Mouse (Mus musculus): ENCODE results near the gene Mafk. TPM values are rescaled to one million over a fixed set of nuclear protein-coding genes. Genes with fewer than 3 reads are reported as not detected.

The Mafk gene
- total RNA-seq, 2 experiments from 2014 or later = 12.1 to 18.5 TPM

DNA sequence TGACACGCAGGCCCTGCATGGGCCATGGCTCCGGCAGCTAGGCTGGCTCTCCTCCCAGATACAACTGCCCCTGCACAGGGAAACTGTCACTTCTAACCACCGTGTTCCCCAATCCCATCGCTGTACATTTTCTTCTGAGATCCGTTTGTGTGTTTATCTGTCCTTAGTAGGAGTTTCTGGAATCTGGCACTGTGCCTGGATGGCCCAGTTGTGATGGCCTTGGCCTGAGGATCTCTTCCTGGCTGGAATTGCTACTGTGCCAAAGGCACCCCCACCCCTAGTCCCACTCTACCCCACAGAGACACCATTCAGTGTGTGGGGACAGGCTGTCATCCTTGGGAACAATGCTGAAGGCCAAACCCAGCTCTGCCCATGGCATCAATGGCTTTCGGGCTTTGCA is 24.7 kb downstream of the Mafk start:
- no peak for ATAC-seq (replicated peaks; ENCODE audit: poor library complexity, severe bottlenecking)

DNA sequence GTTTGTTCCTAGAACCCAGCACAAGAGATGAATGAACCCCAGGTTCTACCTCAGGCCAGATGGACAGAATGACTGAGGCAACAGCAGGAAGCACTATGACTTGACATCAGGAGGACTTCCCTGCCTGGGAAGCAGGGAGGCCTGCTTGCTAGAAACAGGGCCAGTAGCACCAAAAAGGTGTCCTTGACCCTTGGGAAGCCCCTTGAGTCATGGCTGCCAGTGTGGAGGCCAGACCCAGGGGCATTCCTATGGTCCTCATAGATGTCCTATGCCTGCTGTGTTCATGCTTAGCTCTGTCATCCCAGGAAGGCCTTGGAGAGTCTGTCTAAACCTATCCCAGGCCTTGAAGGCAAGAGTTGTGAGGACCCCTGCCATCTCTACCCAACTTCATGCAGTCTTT is 25.1 kb downstream of the Mafk start:
- ATAC-seq (replicated peaks; ENCODE audit: poor library complexity, severe bottlenecking) = no peak

DNA sequence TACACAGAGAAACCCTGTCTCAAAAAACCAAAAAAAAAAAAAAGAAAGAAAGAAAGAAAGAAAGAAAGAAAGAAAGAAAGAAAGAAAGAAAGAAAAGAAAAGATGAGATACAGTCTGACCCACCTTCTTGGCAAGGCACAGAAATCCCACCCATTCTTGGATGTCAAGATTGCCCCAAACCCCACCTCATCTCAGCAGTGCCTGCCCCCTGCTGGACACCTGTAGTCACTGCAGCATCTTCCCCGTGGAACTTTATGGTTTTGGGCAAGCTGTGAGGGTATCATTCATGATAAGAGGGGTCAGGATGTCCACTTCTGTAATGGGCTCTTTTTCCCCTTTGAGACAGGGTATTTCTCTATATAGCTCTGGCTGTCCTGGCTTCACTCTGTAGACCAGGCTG is 26.0 kb downstream of the Mafk start:
- ATAC-seq (replicated peaks; ENCODE audit: poor library complexity, severe bottlenecking) = peak; percentile 60

DNA sequence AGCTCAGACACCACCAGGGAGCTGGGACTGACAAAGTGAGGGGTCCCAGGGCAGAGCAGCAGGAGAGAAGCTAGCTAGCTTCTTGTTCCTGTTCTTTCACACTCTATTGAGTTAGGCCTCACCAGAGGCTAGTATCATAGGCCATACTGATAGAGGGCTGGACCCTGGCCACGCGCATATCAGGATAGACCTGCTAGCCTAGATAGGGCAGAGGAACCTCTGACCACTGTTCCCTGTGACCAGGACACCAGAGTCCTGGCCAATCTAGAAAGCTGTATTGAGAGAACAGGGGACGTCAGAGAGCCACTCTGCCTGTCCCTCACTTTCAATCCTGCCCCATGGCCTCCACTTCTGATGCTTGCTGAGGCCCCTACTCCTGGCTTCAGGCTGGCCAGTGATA is 26.7 kb downstream of the Mafk start:
- ATAC-seq (replicated peaks; ENCODE audit: poor library complexity, severe bottlenecking) = no peak

DNA sequence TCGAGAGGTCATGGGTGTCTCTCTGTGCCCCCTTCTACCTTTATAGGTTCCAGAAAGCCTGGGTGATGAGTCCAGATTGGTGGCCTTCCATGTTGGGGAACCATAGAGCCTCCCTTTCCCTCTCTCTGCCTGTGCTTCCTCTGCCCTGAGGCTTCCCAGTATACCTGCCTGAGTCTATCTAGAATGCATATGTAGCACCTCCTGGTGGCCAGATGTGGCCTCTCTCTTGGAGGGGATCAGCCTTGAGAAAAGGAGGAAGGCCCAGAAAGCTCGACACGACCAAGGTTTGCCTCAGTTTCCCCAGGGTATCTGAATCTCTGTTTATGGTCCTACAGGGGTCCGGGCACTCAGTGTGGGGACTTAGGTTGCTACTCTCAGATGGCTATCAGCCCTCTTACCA is 27.5 kb downstream of the Mafk start:
- ATAC-seq (replicated peaks; ENCODE audit: poor library complexity, severe bottlenecking) = peak; percentile 41; the same call in 1 of the 2 replicates

DNA sequence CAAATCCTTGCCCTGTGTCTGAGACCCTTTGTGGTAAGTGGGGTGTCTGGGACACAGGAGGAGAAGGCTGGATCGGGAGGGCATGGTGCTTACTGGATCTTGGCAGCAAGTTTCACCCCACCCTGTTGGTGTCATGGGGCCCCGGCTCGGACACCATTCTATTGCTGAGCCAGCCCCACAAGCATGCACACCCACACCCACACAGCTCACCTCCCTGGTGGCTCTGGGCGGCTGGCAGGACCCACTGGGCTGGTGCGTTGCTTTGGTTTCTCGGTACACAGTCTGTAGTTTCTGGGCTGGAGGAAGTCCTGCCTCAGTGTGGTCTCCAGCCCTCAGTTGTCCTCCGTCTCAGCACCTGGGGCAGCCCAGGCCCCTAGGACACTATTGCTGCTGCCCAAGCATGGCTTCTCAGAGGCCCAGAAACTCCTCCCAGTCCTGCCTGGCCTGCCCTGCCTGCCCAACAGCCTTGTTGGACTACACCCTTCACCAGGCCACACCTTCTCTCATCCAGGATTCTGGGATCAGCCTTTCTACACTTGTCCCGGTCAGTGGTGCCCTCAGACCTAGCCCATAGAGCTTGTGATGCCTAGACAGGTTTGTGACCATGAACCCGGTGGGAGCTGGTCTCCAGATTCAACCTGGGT is 28.3 kb downstream of the Mafk start, which contains the start of gene Tmem184a:
Tmem184a (minus strand) TSS at position 380 of the 644 bp plus-strand sequence.
- ATAC-seq (replicated peaks; ENCODE audit: poor library complexity, severe bottlenecking) = no peak

DNA sequence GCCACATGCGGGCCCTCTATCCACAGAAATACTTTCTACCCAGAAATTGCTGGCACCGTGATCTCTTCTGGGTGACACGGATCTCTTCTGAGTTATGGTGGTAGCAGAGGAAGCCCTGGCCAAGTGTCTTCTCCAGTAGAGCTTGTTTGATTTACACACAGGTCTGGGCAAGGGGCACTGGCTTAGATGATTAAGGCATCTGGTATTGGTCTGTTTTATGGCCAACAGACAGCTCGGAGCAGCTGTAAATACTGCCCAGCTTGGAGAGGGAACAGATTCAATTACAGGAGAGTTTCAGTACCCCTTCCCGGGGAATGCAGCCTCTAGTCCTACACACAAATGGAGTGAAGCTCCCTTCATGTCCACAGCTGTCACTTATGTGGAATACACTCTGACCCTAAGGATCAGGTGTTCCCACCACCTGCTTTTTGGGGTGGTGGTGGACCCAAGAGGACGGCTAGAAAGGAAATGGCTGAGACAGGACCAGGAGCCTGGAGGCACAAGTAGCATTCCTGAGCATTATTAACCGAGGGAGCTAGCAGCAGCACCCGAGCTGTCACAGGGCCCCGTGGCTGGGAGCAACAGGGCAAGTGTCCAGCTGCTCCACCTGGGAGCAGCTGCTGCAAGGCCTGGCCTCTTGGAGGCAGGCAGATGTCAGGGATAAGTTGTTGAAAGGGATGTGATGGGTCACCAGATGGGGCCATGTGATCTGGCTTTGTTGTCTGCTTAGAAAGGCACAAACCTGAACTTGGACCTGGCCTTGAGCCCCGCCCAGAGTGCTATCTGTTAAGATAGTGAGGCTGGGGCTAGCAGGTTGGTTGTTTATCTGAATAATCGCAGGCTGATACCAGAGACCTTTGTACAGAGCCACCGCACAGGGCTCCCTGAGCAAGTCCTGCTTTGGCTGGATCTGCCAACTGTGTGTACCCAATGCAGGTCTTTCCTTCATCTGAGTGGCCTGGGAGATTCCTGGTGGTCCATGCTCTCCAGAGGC is 30.4 kb downstream of the Mafk start:
- ATAC-seq (replicated peaks; ENCODE audit: poor library complexity, severe bottlenecking) = no peak

DNA sequence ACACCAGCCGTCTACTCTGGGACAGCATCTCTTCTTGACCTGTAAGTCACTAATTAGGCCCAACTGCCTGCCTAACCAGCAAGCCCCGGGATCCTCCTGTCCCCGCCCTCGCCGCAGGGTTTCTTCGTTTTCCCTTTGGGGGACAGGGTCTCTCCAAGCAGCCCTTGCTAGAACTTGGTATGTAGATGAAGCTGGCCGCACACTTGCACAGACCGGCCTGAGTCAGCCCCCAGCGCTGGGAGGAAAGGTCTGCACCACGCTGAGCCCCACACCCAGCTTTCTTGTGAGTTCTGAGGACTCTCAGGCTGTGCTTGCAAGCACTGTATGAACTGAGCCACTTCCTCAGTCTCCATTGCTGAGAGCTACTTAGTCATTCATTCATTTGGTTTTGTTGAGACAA is 33.2 kb downstream of the Mafk start:
- no peak for ATAC-seq (replicated peaks; ENCODE audit: poor library complexity, severe bottlenecking)

DNA sequence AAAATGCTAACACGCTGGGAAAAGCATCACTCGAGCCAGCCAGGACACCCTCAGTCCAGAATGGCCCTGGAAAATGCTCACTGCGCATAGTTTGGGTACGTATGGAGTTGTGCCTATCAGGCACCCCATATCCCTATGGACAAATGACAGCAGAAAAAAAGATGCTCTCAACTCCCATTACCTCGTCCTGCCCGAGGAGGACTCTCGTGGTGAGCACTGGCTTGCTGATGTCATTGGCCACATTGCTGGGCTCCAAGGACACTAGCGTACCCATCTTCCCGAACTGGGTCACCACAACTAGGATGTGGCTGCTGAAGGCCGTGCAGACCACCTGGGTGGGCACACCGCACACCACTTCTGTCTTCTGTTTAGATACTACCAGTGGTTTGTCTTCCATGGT is 34.6 kb downstream of the Mafk start:
- no peak for ATAC-seq (replicated peaks; ENCODE audit: poor library complexity, severe bottlenecking)

DNA sequence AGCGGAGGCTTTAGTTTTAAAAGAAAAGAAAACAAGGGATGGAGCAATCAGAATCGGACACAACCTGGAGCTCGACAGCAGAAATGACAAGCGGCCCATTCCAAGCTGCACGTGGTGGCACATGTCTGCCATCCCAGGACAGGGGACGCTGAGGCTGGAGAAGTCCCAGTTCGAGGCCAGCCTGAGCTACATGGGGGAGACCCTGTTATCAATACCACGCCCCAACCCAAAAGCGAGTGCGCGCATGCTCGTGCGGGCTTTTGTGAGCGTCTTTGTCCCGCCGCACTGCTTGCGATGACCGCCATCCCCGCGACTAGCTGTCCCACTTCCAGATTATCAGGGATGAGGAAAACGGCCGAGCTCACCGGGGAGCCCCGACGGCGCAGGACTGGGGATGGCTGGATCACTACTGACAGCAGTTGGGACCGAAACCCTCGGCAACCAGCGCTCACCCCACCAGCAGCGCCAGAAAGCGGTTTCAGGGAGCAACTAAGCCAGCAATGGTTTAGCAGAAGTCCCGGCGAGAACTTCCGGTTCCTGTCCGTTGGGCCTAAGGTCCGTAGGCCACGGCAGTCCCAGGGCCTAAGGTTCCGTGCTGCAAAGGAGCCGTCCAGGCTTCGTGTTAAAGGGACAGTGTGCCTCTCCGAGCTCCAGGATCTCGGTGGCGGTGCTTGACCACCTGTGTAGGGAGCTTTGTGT is 35.2 kb downstream of the Mafk start, which contains the start of the genes Gm26938 and Psmg3:
Gm26938 (minus strand) TSS at position 51 of the 699 bp plus-strand sequence.
Psmg3 (minus strand) TSS at position 529 of the 699 bp plus-strand sequence.
- ATAC-seq (replicated peaks; ENCODE audit: poor library complexity, severe bottlenecking) = peak; percentile 83

DNA sequence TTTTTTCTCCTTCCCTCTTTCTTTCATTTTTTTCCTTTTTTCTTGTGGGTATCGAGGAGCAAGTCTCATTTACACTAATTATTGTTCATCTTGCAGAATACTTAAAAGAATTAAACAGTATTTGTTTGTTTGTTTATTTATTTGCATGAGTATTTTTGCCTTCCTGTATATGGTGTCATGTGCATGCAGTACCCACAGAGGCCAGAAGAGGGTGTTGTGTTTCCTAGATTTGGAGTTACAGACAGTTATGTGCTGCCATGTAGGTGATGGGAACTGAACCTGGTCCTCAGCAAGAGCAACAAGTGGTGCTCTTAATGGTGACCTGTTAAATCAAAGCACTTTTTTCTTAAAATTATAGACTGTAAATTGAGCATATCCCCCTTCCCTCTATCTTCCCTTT is 36.3 kb downstream of the Mafk start:
- no peak for ATAC-seq (replicated peaks; ENCODE audit: poor library complexity, severe bottlenecking)

DNA sequence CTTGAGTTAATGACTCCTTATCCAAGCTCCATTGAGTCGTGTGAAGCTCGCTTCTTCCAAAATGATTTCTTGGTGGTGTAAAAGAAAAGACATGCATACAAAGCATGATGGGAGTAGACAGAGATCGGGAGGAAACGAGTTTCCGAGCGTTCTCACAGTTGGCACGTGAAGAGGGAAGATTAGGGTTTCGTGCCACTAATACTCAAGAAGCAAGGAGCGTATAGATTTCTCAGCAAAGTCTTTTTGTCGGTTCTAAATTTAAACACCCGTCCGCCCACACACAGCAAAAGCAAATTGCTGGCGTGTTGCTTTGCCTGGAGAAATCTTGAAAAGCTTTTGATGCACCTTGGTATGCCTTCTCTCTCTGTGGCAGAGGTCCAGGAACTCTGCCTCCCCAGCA is 38.1 kb downstream of the Mafk start:
- no peak for ATAC-seq (replicated peaks; ENCODE audit: poor library complexity, severe bottlenecking)

DNA sequence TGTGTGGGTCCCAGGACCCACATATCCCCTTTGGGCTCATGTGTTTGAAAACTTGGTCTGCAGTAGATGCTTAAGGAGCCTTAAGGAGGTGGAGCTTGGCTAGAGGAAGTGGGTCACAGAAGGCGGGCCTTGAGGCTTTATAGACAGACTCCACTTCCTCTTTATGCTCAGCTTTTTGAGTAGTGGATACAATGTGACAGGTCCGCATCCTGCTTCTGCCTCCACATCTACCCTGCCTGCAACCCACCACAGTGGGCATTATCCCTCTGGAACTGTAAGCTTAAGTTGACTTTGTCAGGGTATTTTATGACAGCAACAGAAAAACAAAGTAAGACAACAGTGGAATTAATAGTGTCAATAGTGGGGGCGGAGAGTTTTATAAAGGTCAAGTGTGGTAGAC is 39.4 kb downstream of the Mafk start:
- ATAC-seq (replicated peaks; ENCODE audit: poor library complexity, severe bottlenecking) = peak; percentile 87

DNA sequence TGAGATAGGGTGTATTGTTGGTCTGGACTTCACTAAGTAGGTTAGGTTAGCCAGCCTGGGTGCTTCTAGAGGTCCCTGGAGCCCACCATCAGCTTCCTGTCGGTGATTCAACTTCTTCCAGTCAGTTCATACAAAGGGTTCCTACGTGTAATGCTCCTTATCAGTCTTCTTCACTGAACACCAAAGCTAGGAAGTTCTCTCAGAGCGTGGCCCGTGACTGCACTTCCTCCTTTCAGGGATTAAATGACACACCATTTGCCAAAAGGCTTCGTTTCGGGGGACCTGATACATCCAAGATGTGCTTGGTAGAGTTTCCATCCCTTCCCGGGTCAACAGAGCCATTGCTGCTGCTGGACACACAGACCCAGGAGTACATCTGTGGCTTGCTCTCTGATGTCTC is 40.8 kb downstream of the Mafk start:
- no peak for ATAC-seq (replicated peaks; ENCODE audit: poor library complexity, severe bottlenecking)

DNA sequence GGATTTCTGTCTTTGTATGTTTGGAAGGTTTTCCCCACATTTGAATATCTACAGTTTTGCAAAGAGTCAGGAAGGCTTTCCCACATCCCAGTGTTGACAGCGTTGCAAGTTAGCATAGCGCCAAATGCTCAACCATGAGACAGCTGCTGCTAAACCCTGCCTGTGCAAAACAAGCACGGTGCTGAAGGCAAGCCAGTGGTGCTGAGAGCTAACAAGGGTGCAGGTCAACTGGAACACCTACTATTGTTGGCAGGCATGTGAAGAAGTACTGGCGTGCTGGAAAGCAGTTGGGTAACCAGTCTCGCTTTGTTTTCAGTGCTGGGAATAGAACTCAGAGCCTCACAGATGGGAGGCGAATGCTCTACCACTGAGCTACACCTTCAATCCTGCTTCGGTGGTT is 44.4 kb downstream of the Mafk start:
- no peak for ATAC-seq (replicated peaks; ENCODE audit: poor library complexity, severe bottlenecking)

DNA sequence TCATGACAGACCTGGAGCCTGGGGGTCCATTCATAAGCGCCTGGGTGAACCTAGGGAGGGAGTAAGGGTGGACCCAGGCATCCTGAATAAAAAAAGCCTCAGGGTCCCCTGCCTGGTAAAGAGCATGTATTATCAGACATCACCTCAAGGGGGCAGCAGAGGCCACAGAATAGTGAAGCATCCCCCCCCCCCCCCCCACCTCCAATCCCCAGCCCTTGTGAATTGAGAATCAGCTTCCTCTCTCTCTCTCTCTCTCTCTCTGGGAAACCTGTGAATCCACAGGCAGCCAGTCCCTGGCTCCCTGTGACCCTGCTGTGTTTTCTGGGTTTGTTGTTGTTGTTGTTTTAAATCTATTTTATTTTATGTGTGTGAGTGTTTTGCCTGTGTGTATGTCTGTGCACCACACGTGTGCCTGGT is 47.2 kb downstream of the Mafk start:
- ATAC-seq (replicated peaks; ENCODE audit: poor library complexity, severe bottlenecking) = peak; percentile 73

DNA sequence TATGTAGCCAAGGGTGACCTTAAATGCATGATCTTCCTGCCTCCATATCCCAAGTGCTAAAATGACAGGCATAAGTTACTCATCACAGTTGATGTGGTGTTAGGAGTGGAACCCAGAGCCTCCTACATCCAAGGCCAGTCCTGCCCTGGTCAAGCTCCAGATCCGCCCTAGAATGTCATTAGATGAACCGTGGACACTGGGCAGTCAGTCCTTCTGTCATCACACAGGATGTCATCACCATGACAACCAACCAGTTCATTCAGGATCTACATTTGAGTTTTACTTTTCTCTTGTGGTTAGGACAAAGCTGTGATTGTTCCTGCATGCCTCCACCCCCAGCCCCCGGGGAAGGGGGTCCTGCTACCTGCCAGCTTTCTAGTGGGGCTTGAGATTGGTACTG is 47.8 kb downstream of the Mafk start:
- ATAC-seq (replicated peaks; ENCODE audit: poor library complexity, severe bottlenecking) = no peak

DNA sequence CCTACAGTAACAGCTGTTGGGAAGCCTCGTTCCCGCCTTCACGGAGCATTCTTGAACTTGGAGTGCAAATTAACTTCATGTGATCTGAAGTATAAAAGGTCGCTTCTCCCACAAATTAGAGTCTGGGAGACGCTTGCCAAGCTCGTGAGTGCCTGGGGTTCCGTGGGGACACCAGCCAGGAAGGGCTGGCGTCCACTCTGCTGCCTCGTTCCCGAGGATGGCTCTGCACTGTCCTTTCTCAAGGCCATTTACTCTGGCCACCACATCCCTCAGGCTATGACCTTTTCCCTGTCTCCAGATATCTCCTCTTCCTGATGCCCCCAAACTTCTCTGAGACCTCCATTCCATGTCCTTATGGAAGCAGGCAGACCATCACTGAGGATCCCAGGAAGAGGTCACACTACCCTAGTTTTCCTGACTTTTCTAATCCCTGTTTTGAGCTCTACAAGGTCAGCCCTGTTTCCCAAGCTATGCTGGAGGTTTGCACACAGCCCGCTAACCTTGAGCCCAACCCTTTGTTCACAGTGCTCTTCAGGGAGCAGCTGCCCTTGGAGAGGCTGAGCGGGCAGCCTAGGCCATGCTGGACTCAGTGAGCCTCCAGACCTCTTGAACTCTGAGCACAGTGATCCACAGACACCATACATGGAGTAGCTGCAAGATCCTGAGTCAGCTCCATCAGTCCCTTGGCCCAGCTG is 58.5 kb downstream of the Mafk start:
- no peak for ATAC-seq (replicated peaks; ENCODE audit: poor library complexity, severe bottlenecking)
